ENCODE assay signal across 14 mouse cellular contexts in the genomic region with DNA sequence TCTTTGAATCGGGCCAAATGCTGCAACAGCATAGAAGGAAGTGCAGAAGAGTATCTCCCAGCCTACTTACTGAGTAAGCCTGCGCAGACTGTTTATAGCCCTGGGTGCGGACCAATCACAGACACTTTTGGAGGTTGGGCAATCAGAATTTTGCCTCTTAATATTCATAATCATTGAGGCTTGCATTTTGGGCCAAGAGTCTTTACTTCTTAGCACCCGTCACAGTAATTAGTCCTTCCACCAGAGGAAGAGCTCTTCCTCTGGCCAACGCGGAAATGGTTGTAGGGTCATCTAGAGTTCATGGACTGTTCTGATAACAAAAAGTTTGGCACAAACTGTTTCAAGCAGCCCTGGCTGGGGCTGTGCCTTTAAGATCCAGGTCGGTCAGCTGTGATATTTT.
A peak's percentile ranks its signal among the peaks of the same experiment; 100 is the strongest.
DNase-seq lines count a peak whose midpoint lies in the region; ATAC-seq and TF ChIP-seq lines count a peak whose summit lies in the region.
"Had no signal": no experiment of that assay in that cellular context is flagged by ENCODE, and none has a peak within 500 bp of the region (broad histone marks: within the 10 kb centered on the region; RNA-seq: fewer than 3 reads in every experiment).

No protein-coding gene starts in this region.

- no peak for TF ChIP-seq POLR2A in kidney, adult 2 months (IDR thresholded peaks at IDR 0.05; ENCODE audit: low read depth, low read length)

- WGBS in lung, postnatal 0 days, result 32% methylated on average over 7 of the region's 7 CpGs
- 34% methylated on average over 7 of the region's 7 CpGs for WGBS in heart, embryonic 14.5 days
- WGBS in kidney, adult 2 months, result 45% methylated on average over 7 of the region's 7 CpGs
- WGBS in liver, postnatal 0 days (ENCODE audit: insufficient replicate concordance), result 56% methylated on average over 7 of the region's 7 CpGs

- no peaks in the 10 kb centered on the region for H3K4me1 ChIP-seq in lung, postnatal 0 days (ENCODE audit: insufficient read depth, low read depth, low read length)
- peaks cover 8 to 14% of the 10 kb centered on the region in 2 experiments for H3K4me1 ChIP-seq in heart, embryonic 14.5 days (ENCODE audit: control insufficient read depth in 2 of 2, insufficient read depth in 2 of 2, low read length in 2 of 2)
- no peaks in the 10 kb centered on the region; the same call in 1 of the 2 replicates for H3K4me1 ChIP-seq in kidney, adult 2 months (ENCODE audit: control insufficient read depth, insufficient read depth, low read length)
- peaks cover 5% of the 10 kb centered on the region; the same call in 1 of the 2 replicates for H3K4me1 ChIP-seq in liver, postnatal 0 days (ENCODE audit: insufficient read depth)
- H3K4me1 ChIP-seq: hindbrain, embryonic 12.5 days; limb, embryonic 12.5 days had no signal

- TF ChIP-seq EP300 in lung, postnatal 0 days (IDR thresholded peaks at IDR 0.05), result no peak
- TF ChIP-seq EP300 in liver, postnatal 0 days (IDR thresholded peaks at IDR 0.05; ENCODE audit: low read depth), result no peak

- TF ChIP-seq CTCF in lung, postnatal 0 days (IDR thresholded peaks at IDR 0.05), result no peak
- no peak for TF ChIP-seq CTCF in kidney, adult 2 months (conservative IDR thresholded peaks at IDR 0.05; ENCODE audit: insufficient read depth, insufficient read length, low read depth, low read length)
- TF ChIP-seq CTCF in liver, postnatal 0 days (IDR thresholded peaks at IDR 0.05; ENCODE audit: low read depth), result no peak

- H3K36me3 ChIP-seq in lung, postnatal 0 days (ENCODE audit: insufficient read depth, low read length), result no peaks in the 10 kb centered on the region
- H3K36me3 ChIP-seq in heart, embryonic 14.5 days (ENCODE audit: control insufficient read depth, insufficient read depth, low read length), result no peaks in the 10 kb centered on the region
- H3K36me3 ChIP-seq in kidney, adult 2 months (ENCODE audit: control insufficient read depth, insufficient read depth, low read length), result no peaks in the 10 kb centered on the region
- H3K36me3 ChIP-seq in liver, postnatal 0 days (replicated peaks; ENCODE audit: insufficient read depth, low read length), result no peaks in the 10 kb centered on the region
- H3K36me3 ChIP-seq: embryonic facial prominence, embryonic 10.5 days; hindbrain, embryonic 12.5 days; limb, embryonic 12.5 days had no signal

- peak; percentile 70 for ATAC-seq in lung, postnatal 0 days
- ATAC-seq in heart, embryonic 14.5 days (ENCODE audit: insufficient number of reproducible peaks, insufficient read depth, low FRiP score, low read depth), result no peak
- ATAC-seq in liver, postnatal 0 days, result peak; percentile 31; the same call in 1 of the 2 replicates

- H3K27ac ChIP-seq in lung, postnatal 0 days (ENCODE audit: low read length), result no peak overlapping the region
- H3K27ac ChIP-seq in heart, embryonic 14.5 days (replicated peaks in 1 of 2; ENCODE audit: control insufficient read depth in 1 of 2, insufficient read depth in 1 of 2, low read depth in 2 of 2, low read length in 2 of 2), result peak overlapping the region; percentile 46 to 51
- H3K27ac ChIP-seq in kidney, adult 2 months (ENCODE audit: insufficient read depth, low read depth, low read length), result peak overlapping the region; percentile 35; the same call in 1 of the 2 replicates
- H3K27ac ChIP-seq in liver, postnatal 0 days (ENCODE audit: low read depth), result no peak overlapping the region
- H3K27ac ChIP-seq: embryonic facial prominence, embryonic 10.5 days; hindbrain, embryonic 12.5 days; limb, embryonic 12.5 days had no signal

- no peaks in the 10 kb centered on the region for H3K9me3 ChIP-seq in lung, postnatal 0 days (ENCODE audit: low read length)
- H3K9me3 ChIP-seq in heart, embryonic 14.5 days (ENCODE audit: control insufficient read depth, low read length), result no peaks in the 10 kb centered on the region
- H3K9me3 ChIP-seq in liver, postnatal 0 days (ENCODE audit: low read length), result no peaks in the 10 kb centered on the region
- H3K9me3 ChIP-seq: hindbrain, embryonic 12.5 days; limb, embryonic 12.5 days had no signal

- no peak overlapping the region for H3K9ac ChIP-seq in lung, postnatal 0 days (replicated peaks; ENCODE audit: low read depth)
- peak overlapping the region; percentile 40; the same call in 1 of the 2 replicates for H3K9ac ChIP-seq in heart, embryonic 14.5 days (ENCODE audit: low read length)
- no peak overlapping the region for H3K9ac ChIP-seq in liver, postnatal 0 days (replicated peaks)
- H3K9ac ChIP-seq: hindbrain, embryonic 12.5 days; limb, embryonic 12.5 days had no signal

- H3K4me2 ChIP-seq in lung, postnatal 0 days (replicated peaks; ENCODE audit: low read depth, low read length), result no peak overlapping the region
- peak overlapping the region; percentile 29 for H3K4me2 ChIP-seq in heart, embryonic 14.5 days (ENCODE audit: low read length)
- no peak overlapping the region for H3K4me2 ChIP-seq in liver, postnatal 0 days (ENCODE audit: low read depth, low read length)
- H3K4me2 ChIP-seq: hindbrain, embryonic 12.5 days; limb, embryonic 12.5 days had no signal

- H3K27me3 ChIP-seq in lung, postnatal 0 days (replicated peaks; ENCODE audit: insufficient read depth, low read length), result no peaks in the 10 kb centered on the region
- no peaks in the 10 kb centered on the region for H3K27me3 ChIP-seq in heart, embryonic 14.5 days (ENCODE audit: control insufficient read depth, insufficient read depth, low read length)
- no peaks in the 10 kb centered on the region for H3K27me3 ChIP-seq in kidney, adult 2 months (replicated peaks; ENCODE audit: control insufficient read depth, insufficient read depth, low read length)
- H3K27me3 ChIP-seq in liver, postnatal 0 days (ENCODE audit: insufficient read depth, low read length), result no peaks in the 10 kb centered on the region
- H3K27me3 ChIP-seq: hindbrain, embryonic 12.5 days; limb, embryonic 12.5 days had no signal

- H3K4me3 ChIP-seq in lung, postnatal 0 days (ENCODE audit: low read depth, low read length), result no peak overlapping the region
- no peak overlapping the region for H3K4me3 ChIP-seq in heart, embryonic 14.5 days (ENCODE audit: control insufficient read depth in 1 of 2, insufficient read depth in 1 of 2, low read depth in 1 of 2, low read length in 2 of 2)
- H3K4me3 ChIP-seq in kidney, adult 2 months (ENCODE audit: insufficient read depth, low read depth, low read length), result no peak overlapping the region
- H3K4me3 ChIP-seq in liver, postnatal 0 days (ENCODE audit: low read depth, low read length), result no peak overlapping the region
- H3K4me3 ChIP-seq: embryonic facial prominence, embryonic 10.5 days; hindbrain, embryonic 12.5 days; limb, embryonic 12.5 days; myocyte had no signal

- peak; percentile 51 for DNase-seq in lung, postnatal 0 days (ENCODE audit: low spot score)
- no peak for DNase-seq in lung, postnatal 4 days
- peak; percentile 56 for DNase-seq in kidney, adult 2 months
- no peak for DNase-seq in liver, postnatal 0 days
- DNase-seq in right cerebral cortex, postnatal 14 days, result no peak
- DNase-seq in spleen, adult 12 weeks (ENCODE audit: low spot score), result no peak
- DNase-seq in urinary bladder, adult 18-20 months (ENCODE audit: low spot score in 2 of 2), result no peak
- DNase-seq: cerebellum, adult 11 months; gastrocnemius, postnatal 10 days had no signal

Comparison
In these comparisons a context has a peak if more than half of its experiments do, and no peak if none do; other contexts are left out.
1. DNase-seq: peak in lung, postnatal 0 days (single experiment) and kidney, adult 2 months (single experiment); none in lung, postnatal 4 days (0 of 2), liver, postnatal 0 days (single experiment), right cerebral cortex, postnatal 14 days (single experiment), spleen, adult 12 weeks (single experiment) and urinary bladder, adult 18-20 months (0 of 2).
2. H3K27ac ChIP-seq: peak in heart, embryonic 14.5 days (2 of 2) and kidney, adult 2 months (single experiment); none in lung, postnatal 0 days (single experiment) and liver, postnatal 0 days (single experiment).